Mouse (Mus musculus) small intestine, adult 2 months (tissue): Measurements from ENCODE around the gene Gmppa.

Experiments
- CTCF ChIP-seq: fragments of 200-500 bp; IDR thresholded peaks from 2 replicates; pipeline ENCODE4 v1.5.1; 2012; ENCODE audit warnings: low read depth, mild to moderate bottlenecking, control low read depth, inconsistent platforms, low read length, moderate library complexity, mixed read lengths; ENCODE audit not compliant: insufficient replicate concordance, insufficient read length; ENCODE audit errors: extremely low read depth
- POLR2A ChIP-seq: fragments of 200-500 bp; IDR thresholded peaks from 2 replicates; pipeline ENCODE4 v1.6.1; 2012; ENCODE audit warnings: low read depth, mild to moderate bottlenecking, control low read depth, inconsistent platforms, low read length, moderate library complexity

DNA sequence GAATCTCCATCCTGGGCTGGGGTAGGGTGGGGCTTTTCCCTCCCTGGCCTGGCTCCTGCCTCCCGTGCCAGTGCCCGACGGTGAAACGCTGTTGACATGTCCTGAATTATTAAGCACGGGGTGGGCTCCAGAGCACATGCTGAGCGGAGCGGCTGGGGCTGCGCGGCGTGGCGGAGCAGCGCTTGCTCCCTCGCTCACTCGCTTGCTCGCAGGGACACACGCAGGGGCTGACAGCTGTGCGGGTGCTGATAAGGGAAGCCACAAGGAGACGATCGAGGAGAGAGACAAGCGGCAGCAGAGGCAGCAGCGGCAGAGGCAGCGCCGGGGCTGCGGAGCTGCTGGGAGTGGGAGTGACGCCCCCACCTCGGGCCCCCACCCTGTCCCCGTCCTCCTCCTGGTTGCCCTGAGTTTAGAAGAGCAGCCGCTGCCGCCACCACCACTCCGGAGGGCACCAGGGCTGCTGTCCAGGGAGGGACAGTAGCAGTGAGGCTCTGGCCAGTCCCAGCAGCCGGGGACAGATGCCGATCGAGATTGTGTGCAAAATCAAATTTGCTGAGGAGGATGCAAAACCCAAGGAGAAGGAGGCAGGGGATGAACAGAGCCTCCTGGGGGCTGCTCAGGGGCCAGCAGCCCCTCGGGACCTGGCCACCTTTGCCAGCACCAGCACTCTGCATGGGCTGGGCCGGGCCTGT, 14.7 kb downstream of the Gmppa start, which contains the start of gene Asic4:
- TF ChIP-seq CTCF (no peak), POLR2A (no peak)
